Mouse (Mus musculus) left cerebral cortex, postnatal 10 days (tissue): ENCODE measurements around the gene Shisal2a. TPM values are rescaled to one million over a fixed set of nuclear protein-coding genes. Genes with fewer than 3 reads are reported as not detected.
"Not testable (repeated sequence)": the region's sequence is repeated elsewhere in the genome, so short reads cannot be mapped to it uniquely, and the experiment has no call there.

Experiments
- DNase-seq, 2 experiments: peaks; one replicate each; pipeline ENCODE4 v3.0.0; 2021 to 2022; ENCODE audit warnings: low spot score in 2 of 2, mixed read lengths in 1 of 2; ENCODE audit errors: extremely low spot score in 1 of 2
- intact Hi-C: fragments of 180-260 bp; cut with DNase I; formaldehyde crosslinking; loops from one replicate; pipeline ENCODE4 v1.15.1; 2025
- total RNA-seq, 2 experiments: library from RNA; stranded (reverse); gene quantifications; 2 replicates each; pipeline ENCODE4 v1.2.3; 2021

Shisal2a gene
- total RNA-seq, 2 experiments from 2014 or later, result not detected

DNA sequence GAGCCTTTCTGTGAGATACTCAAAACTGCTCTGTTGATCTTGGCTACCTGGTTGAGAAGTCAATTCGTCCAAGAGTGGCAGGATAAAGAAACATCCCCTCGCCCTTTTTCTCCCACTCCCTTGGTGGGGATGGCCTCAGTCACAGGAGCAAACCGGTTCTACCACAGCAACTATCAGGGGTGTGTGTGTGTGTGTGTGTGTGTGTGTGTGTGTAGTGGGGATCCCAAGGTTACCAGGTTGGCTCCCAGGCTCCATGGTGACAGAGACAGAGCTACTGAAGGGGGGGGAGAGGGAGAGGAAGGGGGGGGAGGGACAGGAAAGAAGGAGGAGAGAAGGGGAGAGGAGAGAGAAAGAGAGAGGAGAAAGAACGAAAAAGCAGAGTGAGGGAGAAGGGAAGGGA, 4.0 kb upstream of the Shisal2a start:
- DNase-seq, result no peak
- intact Hi-C loops, result no loop called here

DNA sequence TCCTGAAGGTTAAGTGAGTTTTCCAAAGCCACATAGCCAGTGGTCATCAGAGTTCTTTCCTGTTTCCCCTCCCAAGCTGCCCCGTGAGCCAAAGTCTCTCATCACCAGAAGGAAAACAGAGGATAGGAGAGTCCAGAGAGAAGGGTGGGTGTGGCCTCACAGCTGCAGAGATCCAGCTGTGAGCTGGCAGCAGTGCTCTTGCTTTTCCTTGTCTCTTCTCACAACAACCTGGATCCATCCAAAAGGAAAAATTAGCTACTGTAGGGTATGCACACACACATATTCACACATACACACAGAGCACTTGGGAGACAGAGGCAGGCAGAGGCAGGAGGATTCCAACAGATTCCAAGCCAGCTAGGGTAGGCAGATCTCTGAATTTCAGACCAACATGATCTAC, 2.9 kb upstream of the Shisal2a start:
- DNase-seq, result peak in 1 of 2 experiments; percentile 27
- intact Hi-C loops, result no loop called here

DNA sequence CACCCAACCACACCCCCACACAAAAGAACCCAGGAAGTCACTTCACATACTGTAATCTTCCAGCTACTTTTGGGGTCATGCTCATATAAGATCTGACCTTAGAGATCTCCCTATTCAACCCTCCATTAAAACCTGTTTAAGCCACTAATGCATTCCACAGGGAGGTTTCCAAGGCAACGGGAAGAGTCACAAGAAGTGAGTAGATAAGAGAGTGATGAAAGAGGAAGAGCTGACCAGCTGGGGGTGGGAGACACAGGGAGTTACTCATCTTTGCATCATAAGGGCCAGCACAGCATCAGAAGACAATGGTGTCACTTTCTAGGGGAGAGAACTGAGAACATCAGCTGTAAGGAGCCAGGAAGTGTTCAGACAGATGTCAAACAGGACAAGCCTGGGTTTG, 3.0 kb downstream of the Shisal2a start:
- intact Hi-C loops, result no loop called here
- no peak for DNase-seq

DNA sequence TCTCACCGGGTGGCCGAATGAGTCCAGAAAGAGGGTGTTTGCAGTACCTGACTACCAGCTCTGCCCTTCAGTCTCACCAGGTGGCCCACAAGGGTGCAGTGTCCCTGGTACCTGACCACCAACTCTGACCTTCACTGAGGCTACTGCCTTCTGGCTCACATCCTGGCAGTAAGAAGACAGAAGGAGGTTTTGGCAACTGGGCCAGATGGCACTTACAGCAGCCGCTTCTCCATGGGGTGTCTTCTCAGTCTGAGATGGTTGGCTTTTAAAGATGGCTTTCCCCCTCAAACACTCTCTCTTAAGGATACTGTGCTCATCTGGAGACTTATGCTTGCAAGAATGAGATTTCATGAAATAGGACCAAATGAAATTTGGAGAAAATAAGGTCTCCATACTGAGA, 3.7 kb downstream of the Shisal2a start:
- no peak for DNase-seq
- intact Hi-C loops, result no loop called here

DNA sequence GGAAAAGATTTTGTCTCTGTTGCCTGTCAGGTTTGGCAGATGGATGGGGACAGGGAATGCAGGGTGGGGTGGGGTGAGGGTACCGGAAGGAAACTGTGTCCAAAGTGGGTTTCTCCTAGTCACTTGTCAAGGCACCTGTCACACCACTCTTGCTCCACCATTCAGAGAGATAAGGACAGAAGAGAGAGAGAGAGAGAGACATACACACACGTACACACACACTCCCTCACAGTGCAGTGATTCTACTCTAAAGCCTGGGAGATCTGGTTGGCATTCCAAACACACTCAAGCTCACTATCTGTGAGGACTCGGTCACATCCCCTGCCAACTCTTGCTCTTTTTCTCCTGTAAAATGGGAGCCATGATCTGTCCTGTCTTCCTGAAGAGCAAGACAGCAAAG, 11.0 kb downstream of the Shisal2a start:
- intact Hi-C loops, result no loop called here
- no peak for DNase-seq

DNA sequence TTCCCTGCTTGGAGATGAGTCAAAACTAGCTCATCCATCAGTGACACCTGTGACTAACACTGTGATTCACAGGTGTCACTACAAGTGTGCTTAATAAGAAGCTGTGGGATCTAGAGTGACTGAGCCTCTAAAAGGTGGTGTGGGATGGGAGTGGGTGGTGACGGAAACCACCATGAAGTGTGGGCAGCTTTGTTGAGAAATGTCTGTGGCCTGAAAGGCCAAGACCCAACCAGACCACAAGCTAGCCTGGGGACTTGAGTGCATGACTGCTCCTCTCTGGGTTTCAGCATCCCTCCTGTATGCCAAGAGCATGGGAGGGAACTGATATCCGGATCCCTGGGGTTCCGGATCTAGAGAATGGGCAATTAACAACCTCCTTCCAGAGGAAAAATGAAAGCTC, 11.7 kb downstream of the Shisal2a start:
- intact Hi-C loops, result no loop called here
- no peak for DNase-seq

DNA sequence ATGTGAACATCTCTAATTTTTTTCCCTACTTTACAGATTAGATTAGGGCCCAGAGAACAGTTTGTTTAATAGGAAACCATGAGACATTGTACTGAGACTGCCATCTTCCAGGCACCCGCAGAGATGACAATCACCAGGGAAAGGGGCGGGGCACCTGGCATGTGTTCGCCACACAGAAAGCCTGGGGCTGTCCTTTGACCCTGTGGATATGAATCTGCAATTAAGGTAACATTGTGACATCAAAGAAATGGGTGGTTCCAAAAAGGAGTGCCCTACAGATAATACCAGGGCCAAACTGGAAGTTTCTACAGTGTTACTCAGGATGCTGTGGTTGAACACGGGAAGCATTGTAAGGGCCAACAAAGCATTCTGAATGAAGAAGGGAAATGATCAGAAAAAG, 12.7 kb downstream of the Shisal2a start:
- intact Hi-C loops, result no loop called here
- no peak for DNase-seq

DNA sequence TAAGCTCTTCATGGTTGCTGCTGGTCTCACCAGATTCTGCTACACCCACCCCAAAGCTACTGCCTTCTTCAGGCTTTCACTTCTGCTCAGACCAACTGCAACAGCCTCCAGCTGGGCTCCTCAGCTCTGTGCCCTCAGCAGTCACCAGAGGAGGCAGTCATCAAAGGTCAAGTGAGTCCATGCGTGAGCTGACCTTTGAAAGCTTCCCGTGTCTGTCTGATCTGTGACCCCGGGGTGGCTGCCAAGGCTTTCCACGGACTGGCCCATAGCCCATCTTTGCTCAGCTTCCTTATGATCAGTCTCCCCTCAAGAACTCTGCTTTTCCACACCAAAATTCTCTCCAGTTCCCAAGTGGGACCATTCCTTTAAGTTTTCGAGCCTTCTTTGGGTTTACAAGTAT, 13.9 kb downstream of the Shisal2a start:
- DNase-seq, result no peak
- intact Hi-C loops, result no loop called here

DNA sequence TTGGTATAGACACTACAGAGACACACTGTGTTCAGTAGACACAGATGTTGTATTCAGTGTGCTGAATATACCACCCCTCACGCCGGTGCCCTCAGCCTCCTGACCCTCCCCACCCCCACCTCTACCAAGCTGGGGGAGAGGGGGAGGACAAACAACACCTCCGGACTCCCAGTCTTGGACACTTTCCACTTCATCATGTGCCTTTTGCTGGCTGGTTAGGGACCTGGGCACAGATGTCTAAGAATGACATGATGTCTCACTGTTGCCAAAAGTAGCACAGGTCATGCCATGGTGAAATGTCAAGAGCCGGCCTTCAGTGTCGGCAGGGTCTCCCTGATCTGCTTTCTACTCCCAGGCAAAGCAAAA, 19.1 kb downstream of the Shisal2a start:
- intact Hi-C loops, result loop anchor here (5.0 kb wide), 1 partner anchor 93 kb away; the partner anchor contains the start of gene Tut4
- no peak for DNase-seq

DNA sequence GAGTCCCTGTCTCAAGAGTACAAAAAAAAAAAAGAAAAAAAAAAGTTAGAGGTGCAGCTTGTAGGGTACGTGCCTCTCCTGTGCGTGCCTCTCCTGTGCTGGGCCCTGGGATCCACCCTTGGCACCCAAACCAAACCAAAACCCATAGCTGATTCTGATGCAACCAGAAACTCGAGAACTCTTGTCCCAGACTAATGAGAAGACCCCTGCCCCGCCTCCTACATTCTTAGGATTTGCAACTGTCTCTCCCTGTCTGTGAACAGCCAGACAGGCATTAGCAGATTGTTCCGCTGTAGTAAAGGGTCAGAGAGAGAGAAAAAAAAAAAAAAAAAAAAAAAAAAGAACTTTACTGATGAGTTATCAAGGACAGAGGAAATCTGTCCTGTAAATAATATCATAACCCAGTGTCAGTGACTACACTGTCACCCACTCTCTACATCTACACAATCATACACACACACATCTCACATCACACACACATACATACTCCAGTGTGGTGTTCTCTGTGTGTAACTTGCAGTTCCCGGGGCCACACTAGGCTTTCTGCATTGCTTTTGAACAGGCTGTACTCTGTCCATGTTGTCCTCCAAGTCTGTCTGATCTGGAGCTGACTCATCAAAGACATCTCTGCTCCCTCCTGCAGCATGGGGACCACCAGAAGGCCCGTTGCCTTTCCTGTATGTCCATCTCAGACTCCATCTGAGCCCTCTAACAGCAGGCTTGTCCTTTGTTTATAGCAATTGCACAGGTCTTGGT, 19.6 kb downstream of the Shisal2a start:
- intact Hi-C loops, result loop anchor here (5.0 kb wide), 1 partner anchor 94 kb away; the partner anchor contains the start of gene Tut4

DNA sequence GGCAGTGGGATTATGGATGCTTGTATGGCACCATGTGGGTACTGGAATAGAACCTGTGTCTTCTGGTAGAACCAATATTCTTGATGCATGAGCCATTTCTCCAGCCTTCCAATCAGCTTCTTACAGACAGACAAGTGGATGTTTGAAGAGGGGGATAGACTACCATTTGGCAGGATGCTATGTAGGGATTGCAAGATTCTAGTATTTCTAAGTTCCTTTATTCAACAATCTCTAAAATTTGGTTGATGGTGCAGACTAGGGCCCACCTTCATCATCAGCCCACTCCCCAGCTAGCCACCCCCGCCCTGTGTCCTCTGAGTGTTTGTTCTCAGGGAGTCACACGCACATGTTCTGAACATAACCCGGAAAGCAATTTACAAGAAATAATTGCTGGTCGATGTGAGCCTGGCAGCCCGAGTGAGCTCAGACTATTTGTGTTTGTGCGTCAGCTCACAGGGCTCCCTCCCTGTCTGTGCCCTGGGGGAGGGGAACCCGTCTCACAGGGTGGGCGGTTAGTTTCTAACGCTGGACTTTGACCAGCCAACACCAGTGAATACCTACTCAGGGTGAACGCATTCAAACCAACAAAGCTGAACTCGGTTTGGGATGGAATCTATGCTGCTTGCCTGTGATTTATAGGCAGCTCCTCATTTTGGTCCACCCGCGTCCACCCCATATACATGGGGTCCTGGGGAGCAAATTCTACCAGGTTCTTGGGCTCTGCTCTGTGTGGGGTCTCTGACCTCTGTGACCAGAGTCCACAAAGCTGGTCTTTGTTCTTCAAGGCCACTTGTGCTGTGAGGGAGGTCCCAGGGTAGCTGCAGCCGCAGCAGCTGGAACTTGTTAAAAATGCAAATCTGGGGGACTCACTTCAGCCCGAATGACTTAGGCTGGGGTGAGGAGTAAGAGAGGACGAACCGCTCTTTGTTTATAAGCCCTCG, 20.6 kb downstream of the Shisal2a start:
- DNase-seq, result peak in 1 of 2 experiments; percentile 47
- intact Hi-C loops, result loop anchor here (5.0 kb wide), 1 partner anchor 95 kb away; the partner anchor contains the start of gene Tut4

More for the DNA sequence above, 19.6 kb downstream of the Shisal2a start:
- DNase-seq, result no peak

DNA sequence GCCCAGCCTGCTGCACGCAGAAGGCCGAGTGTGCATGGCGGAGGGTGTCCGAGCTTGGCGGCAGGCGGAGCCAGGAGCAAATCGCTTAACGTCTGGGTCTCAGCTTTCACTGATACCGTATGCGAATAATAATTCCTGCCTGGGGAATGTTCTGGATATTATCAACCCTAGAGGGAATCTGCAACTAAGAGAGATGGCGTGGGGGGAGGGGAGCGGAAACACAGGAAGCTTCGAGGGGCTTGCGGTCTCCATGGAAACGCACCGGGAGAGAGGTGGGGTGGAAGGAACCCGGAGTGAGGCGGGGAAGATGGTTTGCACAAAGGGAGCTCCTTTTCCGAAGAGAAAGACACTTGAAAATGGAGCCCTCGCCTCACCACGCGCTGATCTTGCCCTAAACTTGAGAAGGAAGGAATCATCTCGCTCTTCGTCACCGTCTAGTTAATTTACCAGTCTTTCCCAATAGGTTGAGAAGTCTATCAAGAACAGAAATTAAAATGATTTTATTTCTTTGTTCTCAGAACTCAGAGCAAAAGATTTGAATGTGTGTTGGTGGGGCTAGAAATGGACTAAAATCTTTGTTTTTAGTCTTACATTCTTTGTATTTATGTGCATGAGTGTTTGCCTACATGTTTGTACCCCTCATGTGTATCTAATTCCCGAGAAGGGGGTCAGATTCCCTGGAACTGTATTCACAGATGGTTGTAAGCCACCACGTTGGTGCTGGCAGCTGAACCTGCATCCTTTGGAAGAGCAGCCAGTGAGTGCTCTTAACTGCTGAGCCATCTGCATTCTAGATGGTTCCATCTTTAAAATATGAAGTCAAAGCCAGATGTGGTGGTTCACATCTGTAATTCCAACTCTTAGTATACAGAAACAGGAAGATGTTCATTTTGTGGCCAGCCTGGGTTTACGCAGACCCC, 22.8 kb downstream of the Shisal2a start:
- intact Hi-C loops, result loop anchor here (5.0 kb wide), 1 partner anchor 97 kb away; the partner anchor contains the start of gene Tut4
- peak; percentile 90 for DNase-seq

DNA sequence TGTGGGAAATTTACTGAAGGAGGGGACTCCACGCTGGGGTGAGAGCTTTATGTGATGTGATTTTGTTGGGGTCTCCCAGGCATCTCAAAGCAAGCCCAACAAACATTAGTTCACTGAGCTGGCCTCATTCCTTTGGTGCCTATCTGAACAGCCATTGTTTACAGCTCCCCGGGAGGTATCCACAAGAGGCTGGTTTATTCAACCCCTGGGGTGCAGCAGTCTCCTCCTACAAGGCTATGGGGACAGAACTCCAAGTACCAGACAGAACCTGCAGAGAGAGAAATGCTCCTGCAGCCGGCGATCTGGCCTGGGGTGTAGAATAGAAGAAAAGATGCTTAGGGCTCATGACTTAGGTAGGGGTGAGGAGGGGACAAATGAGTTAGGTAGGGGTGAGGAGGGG, 24.7 kb downstream of the Shisal2a start:
- no peak for DNase-seq
- intact Hi-C loops, result no loop called here

DNA sequence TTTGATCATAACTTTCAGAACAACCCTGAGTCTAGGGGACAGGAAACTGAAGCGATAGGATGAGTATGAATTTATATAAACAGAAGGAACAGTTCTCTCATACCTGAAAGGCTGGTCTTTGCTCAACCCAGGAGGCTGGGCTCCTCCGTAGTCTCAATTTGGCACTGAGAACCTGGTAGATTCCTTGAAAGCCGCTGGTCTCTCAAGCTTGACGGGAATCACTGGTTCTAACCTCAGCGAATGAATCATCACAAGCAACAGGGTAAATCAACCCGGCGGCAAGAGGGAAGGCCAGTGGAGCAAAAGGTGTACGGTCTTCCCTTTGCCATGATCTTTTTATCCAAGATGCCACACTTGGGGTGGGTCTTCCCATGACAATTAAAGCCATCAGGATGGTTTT, 25.7 kb downstream of the Shisal2a start:
- no peak for DNase-seq
- intact Hi-C loops, result no loop called here

DNA sequence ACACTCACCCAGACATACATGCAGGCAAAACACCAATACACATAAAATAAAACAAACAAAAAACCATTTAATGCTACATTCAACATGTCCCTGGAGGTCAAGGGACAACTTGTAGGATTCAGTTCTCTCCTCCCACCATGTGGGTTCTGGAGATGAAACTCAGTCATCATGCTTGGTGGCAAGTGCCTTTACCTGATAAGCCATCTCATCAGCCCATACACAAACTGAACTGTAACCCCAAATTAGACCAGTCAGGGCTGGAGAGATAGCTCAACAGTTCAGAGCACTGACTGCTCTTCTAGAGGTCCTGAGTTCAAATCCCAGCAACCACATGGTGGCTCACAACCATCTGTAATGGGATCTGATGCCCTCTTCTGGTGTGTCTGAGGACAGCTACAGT, 29.6 kb downstream of the Shisal2a start:
- intact Hi-C loops, DNase-seq: not testable (repeated sequence)

DNA sequence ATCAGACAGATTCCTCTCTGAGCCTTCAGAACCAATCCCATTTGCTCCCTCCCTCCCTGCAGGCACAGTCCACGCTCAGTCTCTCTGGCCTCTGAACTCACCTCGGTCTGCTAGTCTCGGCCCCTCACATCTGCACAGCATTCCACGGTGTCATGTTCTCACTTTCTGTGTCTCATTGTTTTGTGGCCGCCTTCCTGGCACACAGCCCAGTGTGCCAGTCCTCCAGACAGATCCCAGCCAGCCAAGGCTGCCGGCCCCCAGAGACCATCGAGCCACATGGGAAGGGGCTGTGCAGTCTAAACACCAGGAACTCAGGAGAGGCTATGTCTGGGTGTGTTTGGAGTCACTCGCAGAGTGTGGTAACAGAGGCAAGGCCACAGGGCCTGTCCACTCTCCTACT, 32.3 kb downstream of the Shisal2a start:
- intact Hi-C loops, result no loop called here
- peak in 1 of 2 experiments; percentile 64 for DNase-seq

DNA sequence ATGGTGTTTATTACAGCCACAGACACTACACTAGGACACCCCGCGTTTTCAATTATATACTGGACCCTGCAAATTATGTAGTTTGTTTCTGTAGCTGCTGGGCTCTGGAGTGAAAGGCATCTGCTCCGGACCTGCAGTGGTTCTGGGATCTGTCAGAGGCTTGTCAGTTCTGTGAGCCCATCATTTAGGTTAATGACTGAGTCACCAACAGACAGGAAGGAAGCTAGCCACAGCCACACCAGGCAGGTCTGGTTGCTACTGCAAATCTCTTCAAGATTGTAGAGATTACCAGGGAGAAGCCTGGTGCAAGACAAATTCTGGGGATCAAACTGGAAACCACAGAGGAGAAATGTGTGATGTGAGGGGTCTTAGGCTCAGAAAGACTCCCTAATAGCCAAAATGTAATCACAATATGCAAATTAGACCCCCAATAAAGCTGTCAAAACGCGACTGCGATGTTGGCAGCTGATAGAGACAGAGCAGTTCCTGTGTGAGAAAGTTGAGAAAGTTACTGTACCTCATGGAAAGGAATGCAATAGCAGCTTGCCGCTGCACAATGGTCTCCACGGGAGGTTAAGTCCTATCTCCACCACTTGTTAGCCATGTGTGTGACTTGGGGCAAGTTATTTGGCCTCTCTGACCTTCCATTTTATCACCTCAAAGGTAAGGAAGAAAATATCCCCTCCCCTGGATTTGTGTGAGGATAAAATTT, 33.2 kb downstream of the Shisal2a start:
- no peak for DNase-seq
- intact Hi-C loops, result no loop called here

DNA sequence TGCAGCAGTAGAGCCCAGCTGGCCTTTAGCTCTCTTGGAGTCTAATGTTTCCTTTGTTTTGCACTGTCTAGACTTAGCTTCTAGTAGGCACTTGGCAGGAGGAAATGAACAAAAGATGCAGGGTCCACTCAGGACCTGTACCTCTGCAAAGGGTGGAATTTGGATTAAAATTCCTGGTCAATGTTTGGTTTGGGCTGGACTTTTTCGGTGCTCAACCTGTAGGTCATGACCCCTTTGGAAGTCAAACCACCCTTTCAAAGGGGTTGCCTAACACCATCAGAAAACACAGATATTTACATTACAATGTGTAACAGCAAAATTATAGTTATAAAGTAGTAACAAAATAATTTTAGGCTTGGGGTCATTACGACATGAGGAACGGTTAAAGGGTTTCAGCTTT, 34.1 kb downstream of the Shisal2a start:
- intact Hi-C loops, result no loop called here
- DNase-seq, result no peak
